Mouse (Mus musculus) cerebellum, adult 18-20 months (tissue): Measurements from ENCODE around the gene 4921504E06Rik.

Experiments
- DNase-seq, 2 experiments: peaks; one replicate each; pipeline ENCODE4 v3.0.0; 2021

4921504E06Rik gene

DNA sequence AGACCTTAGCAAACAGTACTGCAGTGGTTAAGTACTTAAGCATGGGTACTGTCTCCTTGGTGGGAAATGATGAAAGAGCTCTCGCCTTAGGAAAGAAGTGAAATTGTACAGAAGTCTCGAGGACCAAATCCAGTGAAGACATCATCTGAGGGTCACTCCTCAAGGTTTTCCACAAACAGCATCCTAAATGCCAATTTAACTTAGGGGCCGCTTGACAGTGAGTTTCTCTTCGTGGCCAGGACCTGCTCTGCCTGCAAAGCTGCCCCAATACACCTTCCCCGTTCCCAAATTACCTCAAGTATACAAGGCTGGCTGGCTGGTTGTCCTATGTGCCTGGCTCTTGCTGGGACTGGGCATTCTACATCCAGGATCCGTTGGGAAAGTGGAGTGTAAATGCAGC lies 137.6 kb downstream of the 4921504E06Rik start:
- DNase-seq: no peak

DNA sequence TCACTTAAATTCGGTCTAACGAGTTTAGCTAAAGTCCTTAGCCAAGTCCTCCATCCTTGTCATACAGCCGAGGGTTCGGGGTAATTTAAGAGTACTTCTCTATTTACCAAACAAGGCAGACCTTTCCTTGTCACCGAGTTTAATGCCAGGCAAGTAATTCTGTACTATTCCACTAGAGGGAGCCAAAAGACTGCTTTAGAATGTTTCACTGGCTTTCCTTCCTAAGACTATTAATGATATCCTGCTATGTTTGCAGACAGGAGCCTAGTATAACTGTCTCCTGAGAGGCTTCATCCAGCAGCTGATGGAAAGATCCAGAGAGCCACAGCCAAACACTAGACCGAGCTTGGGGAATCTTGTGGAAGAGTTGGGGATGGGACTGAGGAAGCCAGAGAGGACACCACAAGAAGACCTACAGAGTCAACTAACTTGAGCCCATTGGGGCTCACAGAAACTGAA lies 138.6 kb downstream of the 4921504E06Rik start:
- peak; percentile 25 to 43 for DNase-seq

DNA sequence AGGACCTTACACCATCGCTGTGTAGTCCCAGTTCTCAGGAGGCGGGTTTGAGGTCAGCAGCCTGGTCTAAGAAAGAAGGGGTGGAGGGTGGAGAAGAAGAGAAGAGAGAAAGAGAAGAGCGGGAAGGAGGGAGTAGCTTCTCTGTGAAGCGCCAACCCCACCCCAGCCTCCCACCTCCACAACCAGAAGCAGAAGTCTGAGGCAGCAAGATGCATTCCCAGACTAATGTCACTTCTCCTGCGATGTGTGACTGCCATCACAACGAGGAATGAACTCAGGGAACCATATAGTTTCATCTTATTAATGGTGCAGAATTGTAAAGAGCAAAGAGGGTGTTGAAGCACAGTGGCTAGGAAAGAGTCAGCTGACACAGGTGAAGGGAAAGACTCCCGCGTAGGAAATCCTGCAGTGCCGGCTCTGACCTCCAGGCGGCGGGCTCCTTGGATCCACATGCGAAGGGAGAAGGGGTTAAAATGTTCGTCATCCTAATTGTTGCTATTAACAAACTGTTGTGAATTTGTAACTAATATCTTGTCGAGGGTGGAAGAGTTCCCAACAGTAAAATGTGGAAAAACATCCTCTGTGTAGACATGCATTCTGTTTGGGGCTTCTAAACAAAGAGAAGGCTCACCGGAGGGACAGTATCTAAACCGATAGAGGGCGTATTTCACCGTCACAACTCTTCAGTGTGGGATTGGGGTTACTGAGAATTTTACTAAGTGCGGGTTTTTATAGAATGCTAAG lies 139.3 kb downstream of the 4921504E06Rik start:
- DNase-seq: peak; percentile 50 to 62
